Mouse (Mus musculus) erythroblast, embryonic 14.5 days (primary cell): ENCODE results near the gene Chn1.

Experiments used
- GATA1 ChIP-seq: IDR thresholded peaks from 2 replicates; pipeline ENCODE4 v1.6.1; 2012; ENCODE audit warnings: low read length, inconsistent platforms, mixed read lengths
- TAL1 ChIP-seq: IDR thresholded peaks from 3 replicates; pipeline ENCODE4 v1.6.1; 2012; ENCODE audit warnings: low read length, inconsistent platforms, mixed read lengths

DNA sequence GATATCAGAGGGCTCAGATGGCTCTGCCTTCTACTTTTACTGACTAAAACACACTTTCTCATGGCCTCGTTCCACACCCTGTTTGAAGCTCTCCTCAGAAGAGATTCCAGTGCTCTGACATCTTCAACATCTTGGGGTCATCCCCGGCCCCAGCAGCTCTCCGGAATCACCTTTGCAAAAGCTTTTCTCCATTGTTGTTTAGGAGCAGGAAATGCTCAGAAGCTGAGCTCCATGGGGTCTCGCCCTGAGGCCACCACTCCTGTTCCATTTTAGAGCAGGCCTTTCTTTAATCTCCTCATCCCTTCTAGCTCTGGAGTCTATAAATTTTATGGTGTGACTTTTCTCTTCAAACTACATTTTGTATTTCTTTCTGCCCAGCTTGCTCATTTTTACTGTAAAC lies 6.5 kb downstream of the Chn1 start:
- TF ChIP-seq GATA1 = no peak
- no peak for TF ChIP-seq TAL1
